Mouse (Mus musculus) bone marrow, adult 2 months (tissue): ENCODE measurements at regions not wholly inside any gene's neighbourhood (a gene's known extent, or its start where the extent isn't known, plus 50 kb on each side); places are given as distances from the start of the nearest gene placed in this dataset.

ENCODE experiments used
- H3K27ac ChIP-seq: fragments of 200-500 bp; 2 replicates; pipeline ENCODE4 v1.5.1; 2012; ENCODE audit warnings: low read depth, mild to moderate bottlenecking, control low read depth, inconsistent platforms, low read length; ENCODE audit not compliant: control insufficient read depth, poor library complexity, insufficient read depth
- H3K4me1 ChIP-seq: fragments of 200-500 bp; 2 replicates; pipeline ENCODE4 v1.6.1; 2011; ENCODE audit warnings: low read length; ENCODE audit not compliant: control insufficient read depth, insufficient read depth
- H3K4me3 ChIP-seq: fragments of 200-500 bp; replicated peaks from 2 replicates; pipeline ENCODE3; 2011; ENCODE audit warnings: mild to moderate bottlenecking, low read depth, low read length, control low read depth; ENCODE audit not compliant: control insufficient read depth
- CTCF ChIP-seq: fragments of 200-500 bp; IDR thresholded peaks from 2 replicates; pipeline ENCODE4 v1.5.1; 2011; ENCODE audit warnings: low read length, control low read depth; ENCODE audit not compliant: control insufficient read depth, insufficient read depth
- POLR2A ChIP-seq: fragments of 200-500 bp; IDR thresholded peaks from 2 replicates; pipeline ENCODE4 v1.6.1; 2011; ENCODE audit warnings: low read depth, mild to moderate bottlenecking, control low read depth, low read length, borderline replicate concordance; ENCODE audit not compliant: control insufficient read depth
- WGBS: fragments of 180-500 bp; shearing (Covaris S2); methylation state at CpG from one replicate; pipeline ENCODE4 v1.1.7; 2018; 5-methylcytosine and 5-hydroxymethylcytosine counted together

DNA sequence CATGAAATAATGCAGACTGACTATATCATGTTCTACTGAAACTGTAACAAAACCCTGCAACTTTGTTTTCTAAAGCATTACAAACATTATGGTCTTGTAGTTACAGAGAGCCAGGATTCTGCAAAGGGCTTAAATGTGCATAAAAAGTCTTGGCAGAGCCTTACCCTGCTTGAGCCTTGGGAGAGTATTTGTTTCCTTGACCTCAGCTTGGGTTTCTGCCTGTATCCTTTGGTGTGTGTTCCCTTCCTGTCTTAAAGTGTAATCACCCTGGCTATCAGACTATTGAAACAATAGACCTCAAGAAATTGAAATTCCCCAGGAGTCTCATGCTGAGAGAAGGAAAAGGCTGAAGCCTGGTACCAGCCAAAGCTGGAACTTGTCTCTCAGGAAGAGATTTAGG lies 577.4 kb upstream of the Tle4 start:
- Histone ChIP-seq H3K4me3 (no peak overlapping the region), H3K4me1 (no peaks in the 10 kb centered on the region), H3K27ac (no peak overlapping the region)
- TF ChIP-seq POLR2A (no peak), CTCF (no peak)

- H3K4me1 ChIP-seq: no peaks in the 10 kb centered on the region
- WGBS: 38% methylated on average over 5 of the region's 5 CpGs
- TF ChIP-seq POLR2A (no peak), CTCF (no peak)
- H3K4me3 ChIP-seq: no peak overlapping the region
- H3K27ac ChIP-seq: no peak overlapping the region
Measured at GRCm38 (mm10) chr19:15173301-15173700, 575.5 kb upstream of the Tle4 start.

GRCm38 (mm10) chr19:15167184-15167583 lies 569.3 kb upstream of the Tle4 start:
- TF ChIP-seq CTCF (no peak), POLR2A (no peak)
- Histone ChIP-seq H3K27ac (no peak overlapping the region), H3K4me3 (no peak overlapping the region), H3K4me1 (no peaks in the 10 kb centered on the region)
- WGBS: 49% methylated on average over 1 of the region's 1 CpGs

GRCm38 (mm10) chr19:15160641-15161040 lies 562.8 kb upstream of the Tle4 start:
- 51% methylated on average over 3 of the region's 3 CpGs for WGBS
- TF ChIP-seq CTCF (no peak), POLR2A (no peak)
- H3K27ac ChIP-seq: no peak overlapping the region
- no peaks in the 10 kb centered on the region for H3K4me1 ChIP-seq
- no peak overlapping the region for H3K4me3 ChIP-seq

DNA sequence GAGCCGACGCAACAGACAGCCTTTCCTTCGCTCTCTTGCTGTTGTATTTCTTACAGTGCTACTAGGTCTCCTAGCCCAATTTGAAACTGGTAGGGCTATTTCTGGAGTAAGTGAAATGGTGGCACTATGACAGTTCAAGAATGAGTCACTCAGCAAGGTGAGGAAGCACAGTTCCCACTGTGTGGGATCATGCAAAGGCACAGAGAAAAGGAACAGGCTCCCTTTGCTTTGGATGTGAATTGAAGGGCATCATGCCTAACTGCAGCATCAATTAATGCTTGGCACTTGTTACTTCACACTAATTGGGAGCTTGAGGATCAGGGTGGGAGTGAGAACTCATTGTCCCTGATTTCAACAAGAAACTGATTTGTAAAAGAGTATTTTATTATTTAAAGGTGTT lies 560.8 kb upstream of the Tle4 start:
- Histone ChIP-seq H3K27ac (no peak overlapping the region), H3K4me3 (no peak overlapping the region), H3K4me1 (no peaks in the 10 kb centered on the region)
- WGBS: 97% methylated on average over 3 of the region's 3 CpGs
- TF ChIP-seq POLR2A: no peak
- no peak for TF ChIP-seq CTCF

DNA sequence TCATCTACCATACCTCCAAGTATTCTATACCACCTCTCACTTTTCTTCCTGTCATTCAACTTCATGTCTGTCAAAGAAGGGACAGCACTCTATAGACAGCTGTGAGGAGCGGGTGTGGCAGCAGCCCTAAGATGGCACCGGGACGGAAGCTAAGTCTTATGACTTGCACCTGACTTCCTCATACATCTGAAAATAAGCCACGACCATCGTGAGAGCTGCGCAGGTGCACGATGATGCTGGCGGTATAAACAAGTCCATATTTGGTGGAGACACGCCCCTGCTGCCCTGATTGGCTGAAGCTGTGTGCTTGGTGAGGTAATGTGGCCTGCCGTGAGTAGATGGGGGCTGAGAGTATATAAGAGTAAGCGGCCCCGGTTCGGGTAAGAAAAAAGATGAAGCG lies 560.3 kb upstream of the Tle4 start:
- 79% methylated on average over 14 of the region's 14 CpGs for WGBS
- H3K4me3 ChIP-seq: no peak overlapping the region
- no peak overlapping the region for H3K27ac ChIP-seq
- H3K4me1 ChIP-seq: no peaks in the 10 kb centered on the region
- TF ChIP-seq POLR2A (no peak), CTCF (no peak)

DNA sequence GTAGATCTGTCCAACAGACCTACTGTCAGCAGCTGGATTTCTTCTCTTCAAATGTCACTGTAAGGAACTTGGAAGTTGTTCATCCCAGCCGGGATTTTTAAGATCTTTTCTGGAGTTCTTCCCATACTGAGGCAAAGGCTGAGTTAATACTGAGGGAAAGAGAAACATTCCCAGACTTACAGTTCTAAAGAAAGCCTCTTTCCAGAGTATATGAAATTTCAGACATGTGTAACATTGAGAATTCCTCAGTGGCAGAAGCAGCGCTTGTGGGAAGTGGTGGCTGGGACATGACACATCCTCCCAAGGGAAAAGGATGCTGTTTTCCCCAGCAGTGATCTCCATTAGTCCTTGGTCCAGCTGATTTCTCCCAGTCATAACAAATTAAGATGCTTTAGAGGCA lies 556.8 kb upstream of the Tle4 start:
- Histone ChIP-seq H3K27ac (no peak overlapping the region), H3K4me1 (no peaks in the 10 kb centered on the region), H3K4me3 (no peak overlapping the region)
- 73% methylated on average over 2 of the region's 2 CpGs for WGBS
- no peak for TF ChIP-seq POLR2A
- no peak for TF ChIP-seq CTCF

DNA sequence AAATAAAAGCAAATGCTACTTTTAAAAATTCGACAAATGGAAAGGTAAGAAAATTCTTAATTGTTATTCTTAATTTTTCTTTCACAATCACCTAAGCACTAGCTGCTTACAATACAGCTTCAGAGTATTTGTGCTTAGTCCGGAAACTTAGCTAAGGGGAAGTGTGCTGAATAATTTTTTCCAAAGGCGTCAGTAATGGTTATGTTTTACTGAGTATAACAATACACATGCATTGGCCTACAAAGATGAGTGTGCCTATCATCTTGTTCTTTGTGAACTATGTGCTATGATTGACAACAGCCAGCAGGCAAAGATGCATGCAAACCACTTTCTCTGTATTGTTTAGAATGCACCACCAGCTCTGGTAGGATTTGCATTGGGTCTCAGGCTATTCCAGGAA lies 548.5 kb upstream of the Tle4 start:
- no peaks in the 10 kb centered on the region for H3K4me1 ChIP-seq
- no peak overlapping the region for H3K4me3 ChIP-seq
- no peak overlapping the region for H3K27ac ChIP-seq
- TF ChIP-seq CTCF (no peak), POLR2A (no peak)
- 79% methylated on average over 3 of the region's 3 CpGs for WGBS

GRCm38 (mm10) chr19:15127122-15127521 lies 529.3 kb upstream of the Tle4 start:
- no peak overlapping the region for H3K4me3 ChIP-seq
- 45% methylated on average over 4 of the region's 4 CpGs for WGBS

More at GRCm38 (mm10) chr19:15127122-15127521, 529.3 kb upstream of the Tle4 start:
- H3K4me1 ChIP-seq: no peaks in the 10 kb centered on the region
- H3K27ac ChIP-seq: no peak overlapping the region
- no peak for TF ChIP-seq POLR2A
- no peak for TF ChIP-seq CTCF
